ENCODE assay signal across 12 mouse cellular contexts in genomic region chr11:53318041-53318440, GRCm38 (mm10).
"Had no signal": no experiment of that assay in that cellular context is flagged by ENCODE, and none has a peak within 500 bp of the region (broad histone marks: within the 10 kb centered on the region; RNA-seq: fewer than 3 reads in every experiment).

No protein-coding gene starts in this region.

- H3K4me2 ChIP-seq: limb, embryonic 12.5 days; liver, embryonic 13.5 days had no signal

- ATAC-seq: intestine, postnatal 0 days; liver, postnatal 0 days had no signal

- H3K36me3 ChIP-seq: limb, embryonic 12.5 days; liver, embryonic 13.5 days had no signal

- H3K9me3 ChIP-seq: limb, embryonic 12.5 days; liver, embryonic 13.5 days had no signal

- H3K27me3 ChIP-seq: limb, embryonic 12.5 days; liver, embryonic 13.5 days had no signal

- H3K4me1 ChIP-seq: limb, embryonic 12.5 days had no signal

- H3K27ac ChIP-seq: left cerebral cortex, adult 2 months; limb, embryonic 12.5 days; liver, embryonic 13.5 days had no signal

- DNase-seq: kidney, adult 8-10 months; kidney, postnatal 25 days; liver; liver, embryonic 13.5 days; liver, postnatal 0 days; lung, postnatal 36 days; midbrain, embryonic 14.5 days; right cerebral cortex, postnatal 14 days; thymus, postnatal 36 days had no signal

- H3K4me3 ChIP-seq: left cerebral cortex, adult 2 months; limb, embryonic 12.5 days; liver, embryonic 13.5 days had no signal

- H3K9ac ChIP-seq: limb, embryonic 12.5 days; liver, embryonic 13.5 days; liver, postnatal 0 days had no signal
